Mouse (Mus musculus) cerebellum, postnatal 4 days (tissue): Measurements from ENCODE around the gene Fgfr2.
A peak's percentile ranks its signal among the peaks of the same experiment; 100 is the strongest.

Experiments
- DNase-seq, 2 experiments: peaks; one replicate each; pipeline ENCODE4 v3.0.0; 2022; ENCODE audit warnings: low spot score in 2 of 2, mixed read lengths in 1 of 2

Fgfr2 gene

GRCm38 (mm10) chr7:130303464-130303863 is 2819.7 kb downstream of the Fgfr2 start:
- no peak for DNase-seq

DNA sequence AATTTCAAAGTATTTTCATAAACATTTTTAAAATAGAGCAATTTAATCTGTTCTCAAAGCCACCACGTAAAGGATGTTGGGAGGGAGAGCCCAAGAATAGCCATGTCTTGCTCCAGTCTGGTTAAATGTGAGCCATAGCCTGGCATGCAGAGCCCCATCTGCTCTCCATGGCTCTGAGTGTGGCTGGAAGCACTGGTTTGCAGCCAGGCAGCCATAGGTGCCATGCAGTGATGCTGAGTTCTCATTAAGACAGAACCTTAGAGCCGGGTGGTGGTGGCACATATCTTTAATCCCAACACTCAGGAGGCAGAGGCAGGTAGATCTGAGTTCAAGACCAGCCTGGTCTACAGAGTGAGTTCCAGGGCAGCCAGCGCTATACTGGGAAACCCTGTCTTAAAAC is 2822.5 kb downstream of the Fgfr2 start:
- no peak for DNase-seq

GRCm38 (mm10) chr7:130298926-130299594 is 2824.1 kb downstream of the Fgfr2 start:
- no peak for DNase-seq

GRCm38 (mm10) chr7:130291179-130291578 is 2832.0 kb downstream of the Fgfr2 start:
- no peak for DNase-seq

DNA sequence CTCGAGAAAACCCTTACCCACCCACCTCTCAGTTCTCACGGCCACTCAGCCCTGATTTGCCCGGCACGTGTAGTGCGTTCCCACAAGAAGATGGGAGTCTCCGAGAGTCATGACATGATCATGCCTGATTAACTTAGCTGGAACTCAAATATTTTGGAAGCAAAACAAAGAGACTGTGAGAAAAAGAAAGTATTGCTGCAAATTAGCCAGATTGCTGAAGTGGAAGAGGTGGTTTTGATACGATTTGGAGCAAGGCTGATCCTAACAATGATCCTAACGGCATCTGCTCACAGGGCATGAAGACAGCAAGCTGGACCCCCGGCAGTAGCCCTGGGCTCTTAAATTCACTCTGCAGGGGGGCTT is 2833.7 kb downstream of the Fgfr2 start:
- DNase-seq: no peak

GRCm38 (mm10) chr7:130288719-130289427 is 2834.3 kb downstream of the Fgfr2 start:
- DNase-seq: no peak

- DNase-seq: no peak
Observed at GRCm38 (mm10) chr7:130288248-130288647, 2834.9 kb downstream of the Fgfr2 start.

DNA sequence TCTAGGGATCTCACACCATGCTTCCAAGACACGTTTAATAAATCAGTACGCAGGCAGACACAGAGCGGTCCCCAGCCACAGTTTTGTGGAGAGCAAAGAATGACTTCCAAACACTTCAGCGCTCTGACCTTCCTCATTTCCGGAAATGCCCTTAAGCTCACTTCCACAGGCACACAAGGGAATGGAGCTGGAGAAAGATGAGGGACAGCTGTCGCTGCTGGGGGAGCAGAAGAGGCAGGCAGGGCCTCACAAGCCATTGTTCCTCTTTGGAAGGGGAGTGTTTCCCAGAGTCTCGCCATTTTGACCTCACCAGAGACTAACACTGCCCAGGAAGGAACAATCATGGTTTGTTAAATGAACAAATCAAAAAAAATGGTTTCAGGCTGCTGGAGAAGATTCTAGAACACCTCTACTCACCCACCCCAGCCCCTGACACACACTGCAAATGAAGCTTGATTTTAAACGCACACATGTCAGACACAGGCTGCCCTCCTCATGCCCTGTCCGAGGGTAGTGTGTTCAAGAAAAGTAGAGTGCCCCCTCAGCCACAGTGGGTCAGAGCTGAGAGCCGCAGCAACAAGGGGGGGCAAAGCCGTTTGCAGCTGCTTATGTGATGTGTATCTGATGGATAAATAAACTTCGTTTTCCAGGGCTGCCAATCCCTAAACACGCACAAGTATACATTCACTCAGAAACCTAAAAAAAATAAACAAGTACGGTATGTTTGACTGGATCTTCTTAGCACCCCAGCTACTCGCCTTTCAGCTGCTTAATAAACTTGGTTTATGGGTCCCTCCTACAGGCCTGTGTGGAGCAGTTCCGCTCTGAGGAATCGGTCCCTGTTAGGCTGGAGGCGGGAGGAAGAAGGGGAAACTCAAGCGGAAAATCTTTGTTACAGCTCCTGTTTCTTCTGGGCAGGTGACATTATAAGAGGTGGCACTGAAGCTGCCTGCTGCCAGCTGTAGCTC is 2844.1 kb downstream of the Fgfr2 start:
- DNase-seq: no peak

GRCm38 (mm10) chr7:130278000-130278737 is 2845.0 kb downstream of the Fgfr2 start:
- DNase-seq: no peak

GRCm38 (mm10) chr7:130273265-130273664 is 2849.9 kb downstream of the Fgfr2 start:
- peak; percentile 61 to 79 for DNase-seq

DNA sequence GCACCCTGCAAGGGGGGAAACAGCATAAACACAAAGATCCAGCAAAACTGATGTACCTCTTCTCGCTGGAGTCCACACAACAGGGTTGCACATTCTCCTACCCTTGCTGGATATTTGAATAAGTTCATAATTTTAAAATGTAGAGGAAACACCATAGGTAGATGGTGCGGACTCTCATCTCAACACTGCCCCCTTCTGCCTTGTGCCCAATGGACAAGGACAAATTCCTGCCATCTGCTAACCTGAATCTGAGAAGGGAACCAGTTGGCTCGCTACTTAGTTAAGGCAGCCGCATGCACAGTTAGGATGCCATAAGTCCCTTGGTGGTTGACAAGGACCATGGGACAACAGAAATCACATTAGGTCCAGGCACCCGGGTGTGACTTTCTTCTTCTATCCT is 2852.3 kb downstream of the Fgfr2 start:
- DNase-seq: no peak

DNA sequence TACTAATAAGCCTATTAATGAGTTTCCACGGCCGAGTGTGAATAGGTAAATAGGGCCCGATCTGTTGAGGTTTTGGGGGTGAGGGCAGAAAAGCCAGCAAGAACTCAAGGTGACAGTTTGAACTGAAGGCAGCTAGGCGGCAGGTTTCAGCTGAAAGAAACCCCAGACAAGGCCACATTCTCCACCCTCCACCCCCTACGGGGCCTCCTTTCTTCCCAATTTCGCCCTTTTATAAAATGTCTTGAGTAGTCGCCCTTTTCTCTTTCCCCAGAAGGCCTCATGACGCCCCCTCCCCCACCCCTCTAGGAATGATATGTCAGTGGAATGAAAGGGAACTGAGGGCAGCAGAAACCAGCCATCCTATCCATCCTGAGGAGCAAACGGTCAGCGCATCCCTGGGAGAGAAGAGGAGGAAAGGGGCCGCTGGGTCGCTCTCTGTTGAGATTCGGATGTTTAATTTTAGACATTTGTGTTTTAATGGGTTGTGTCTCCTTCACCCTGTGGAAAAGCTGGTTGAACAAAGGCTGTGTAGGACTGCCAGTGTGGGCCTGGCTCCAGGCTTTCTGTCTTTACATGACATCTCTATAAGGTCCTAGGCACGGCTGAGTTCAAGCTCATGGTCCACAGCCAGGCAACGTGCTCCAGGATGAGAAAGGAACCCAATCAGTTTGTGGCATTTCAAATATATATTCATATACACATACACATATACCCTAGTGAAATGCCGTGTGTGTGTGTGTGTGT is 2853.9 kb downstream of the Fgfr2 start:
- DNase-seq: no peak

DNA sequence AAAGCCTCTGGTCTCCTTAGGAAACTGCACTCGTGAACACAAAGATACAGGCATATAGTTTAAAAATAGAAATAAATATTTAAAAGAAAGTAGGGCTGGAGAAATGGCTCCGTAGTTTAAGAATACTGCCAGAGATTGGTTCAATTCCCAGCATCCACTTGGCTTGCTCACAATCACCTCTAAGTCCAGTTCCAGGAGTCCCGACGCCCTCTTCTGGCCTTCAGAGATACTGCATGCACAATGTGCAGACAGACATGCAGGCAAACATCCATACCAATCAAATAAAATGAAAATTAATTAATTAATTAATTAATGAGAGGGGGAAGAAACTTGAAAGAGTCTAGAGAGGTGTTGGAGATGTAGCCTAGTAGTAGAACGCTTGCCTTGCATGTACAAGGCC is 2856.1 kb downstream of the Fgfr2 start:
- no peak for DNase-seq

GRCm38 (mm10) chr7:130266166-130266490 is 2857.0 kb downstream of the Fgfr2 start:
- peak; percentile 31 to 62 for DNase-seq

GRCm38 (mm10) chr7:130265319-130266165 is 2857.6 kb downstream of the Fgfr2 start:
- peak in 1 of 2 experiments; percentile 29 for DNase-seq

DNA sequence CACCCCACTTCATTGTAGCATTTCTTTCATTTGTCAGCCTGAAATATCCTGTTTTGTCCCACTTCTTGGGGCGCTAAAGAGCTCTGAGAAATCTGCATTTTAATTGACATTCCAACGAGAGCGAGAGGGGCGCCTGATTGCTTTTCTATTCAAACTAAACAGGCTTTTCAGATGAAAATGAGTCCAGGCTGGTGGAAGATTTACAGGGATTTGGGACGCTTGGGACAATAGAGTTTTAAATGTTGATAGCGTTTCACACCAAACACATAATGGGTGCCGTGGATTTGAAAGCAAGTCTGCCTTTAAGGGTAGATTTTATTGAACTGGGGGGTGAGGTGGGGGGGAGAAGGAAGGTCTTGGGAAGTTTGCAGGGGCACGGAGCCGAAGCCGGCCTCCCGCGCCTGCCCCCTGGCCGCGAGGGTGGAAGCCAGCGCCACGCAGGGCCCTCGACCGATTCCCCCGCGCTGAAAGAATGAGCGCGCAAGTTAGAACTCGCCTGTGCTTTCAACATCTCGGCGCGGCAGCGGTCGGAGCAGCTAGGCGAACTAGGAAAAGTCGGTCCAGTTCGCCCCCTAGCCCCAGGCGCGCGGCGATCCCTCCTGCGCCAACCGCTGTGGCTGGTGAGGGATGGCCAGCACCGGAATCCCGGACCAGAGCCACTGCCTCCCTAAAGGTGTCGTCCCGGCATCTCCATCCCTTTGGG is 2858.4 kb downstream of the Fgfr2 start:
- DNase-seq: peak; percentile 43 to 52

DNA sequence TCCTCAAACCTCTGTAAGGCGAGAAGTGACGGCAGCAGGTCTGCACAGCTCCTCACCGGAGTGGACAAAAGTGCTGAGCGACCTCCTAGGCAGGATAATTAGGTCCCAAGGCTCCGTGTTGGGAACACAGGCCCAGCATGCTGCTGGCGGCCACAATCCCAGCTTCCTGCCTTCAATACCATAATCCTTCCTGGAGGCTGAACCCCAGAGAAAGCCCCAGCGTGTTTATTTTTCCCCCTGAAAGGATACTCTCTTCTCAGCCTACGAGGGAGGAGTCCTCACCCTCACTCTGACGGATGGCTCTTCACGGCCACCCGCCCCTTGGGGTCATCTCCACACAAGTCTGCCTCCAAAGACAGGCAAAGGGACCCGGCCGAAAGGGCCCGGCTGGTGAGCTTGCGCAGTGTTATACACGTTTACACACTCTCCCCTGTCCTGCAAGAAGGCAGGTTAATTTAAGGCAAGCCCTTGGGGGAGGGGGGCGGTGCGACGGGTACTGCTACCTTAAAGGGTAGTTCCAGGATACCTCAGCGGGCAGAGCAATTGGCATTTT is 2859.3 kb downstream of the Fgfr2 start:
- DNase-seq: no peak

DNA sequence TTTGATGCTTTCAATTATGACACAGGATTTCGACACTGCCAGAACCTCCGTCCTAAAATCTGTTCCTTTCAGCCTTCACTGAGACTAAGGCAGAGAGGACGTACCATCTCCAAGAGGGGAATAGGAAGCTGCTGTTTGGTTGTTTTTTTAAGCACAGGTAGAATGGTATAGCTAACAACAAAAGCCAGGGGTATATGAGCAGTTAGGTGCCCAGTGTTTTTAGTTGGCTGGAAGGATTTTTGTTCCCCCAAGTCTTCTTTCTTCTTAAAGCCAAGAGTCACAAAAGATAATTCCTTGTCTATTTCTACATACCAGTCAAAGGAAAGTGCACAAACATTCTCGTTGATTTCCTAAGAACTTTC is 2859.9 kb downstream of the Fgfr2 start:
- no peak for DNase-seq

DNA sequence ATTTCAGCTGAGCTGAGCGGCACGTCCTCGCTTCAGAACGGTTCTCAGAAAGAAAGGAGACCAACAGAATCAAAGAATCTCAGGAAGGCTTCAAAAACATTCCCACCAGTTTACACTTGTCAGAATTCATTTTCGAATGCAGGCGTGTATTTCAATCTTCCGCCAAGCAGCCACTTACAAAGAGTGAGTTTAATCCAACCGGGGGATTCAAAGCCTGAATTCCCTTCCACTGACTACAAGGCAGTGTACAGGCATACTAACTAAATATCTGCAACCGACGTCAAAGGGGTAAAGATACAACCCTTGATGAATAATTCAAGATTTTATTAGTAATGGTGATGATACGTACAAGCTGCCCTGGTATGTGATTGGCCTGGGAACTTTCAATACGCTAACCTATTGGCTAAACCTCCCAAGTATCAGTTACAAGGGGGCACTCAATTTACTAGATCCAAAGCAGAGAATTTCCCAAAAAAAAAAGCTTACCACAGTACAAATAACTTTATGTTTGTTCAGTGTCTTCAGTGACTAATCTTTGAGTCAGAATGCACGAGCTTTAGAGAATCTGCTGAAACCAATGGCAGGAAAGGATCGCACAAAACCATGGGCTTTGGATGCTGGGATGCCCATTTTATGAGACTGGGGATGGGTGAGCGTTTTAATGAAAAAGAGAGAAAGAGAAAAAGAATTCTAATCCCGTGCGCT is 2860.5 kb downstream of the Fgfr2 start:
- DNase-seq: no peak
